Mouse (Mus musculus): ENCODE measurements at regions not wholly inside any gene's neighbourhood (a gene's known extent, or its start where the extent isn't known, plus 50 kb on each side); places are given as distances from the start of the nearest gene placed in this dataset.

GRCm38 (mm10) chr10:100206617-100207530, 128.6 kb upstream of the Gm4301 start:
- no peak for ATAC-seq (ENCODE audit: low FRiP score, low read depth)
- 53% methylated on average over 10 of the region's 10 CpGs for WGBS
- no peak for TF ChIP-seq POLR2A (IDR thresholded peaks at IDR 0.05; ENCODE audit: borderline replicate concordance, extremely low read depth, insufficient read depth, insufficient read length)

GRCm38 (mm10) chr10:100210684-100211083, 124.8 kb upstream of the Gm4301 start:
- no peak for TF ChIP-seq POLR2A (IDR thresholded peaks at IDR 0.05; ENCODE audit: borderline replicate concordance, extremely low read depth, insufficient read depth, insufficient read length)
- DNase-seq (ENCODE audit: low spot score) (no peak), ATAC-seq (ENCODE audit: low FRiP score, low read depth) (no peak)
- WGBS = 22% methylated on average over 7 of the region's 7 CpGs
- Histone ChIP-seq H3K9me3 (ENCODE audit: control insufficient read depth, low read length) (no peaks in the 10 kb centered on the region), H3K4me3 (replicated peaks; ENCODE audit: low read length) (no peak overlapping the region), H3K4me1 (ENCODE audit: control insufficient read depth, insufficient read depth, low read length) (no peaks in the 10 kb centered on the region), H3K27ac (replicated peaks; ENCODE audit: low read depth, low read length) (no peak overlapping the region), H3K36me3 (ENCODE audit: control insufficient read depth, insufficient read depth, low read length) (no peaks in the 10 kb centered on the region), H3K27me3 (ENCODE audit: control insufficient read depth, insufficient read depth, low read length) (no peaks in the 10 kb centered on the region), H3K9ac (ENCODE audit: low read depth, low read length, severe bottlenecking) (no peak overlapping the region), H3K4me2 (replicated peaks; ENCODE audit: low read depth, low read length, severe bottlenecking) (no peak overlapping the region)

More at GRCm38 (mm10) chr10:100206617-100207530, 128.6 kb upstream of the Gm4301 start:
- Histone ChIP-seq H3K9me3 (ENCODE audit: control insufficient read depth, low read length) (no peaks in the 10 kb centered on the region), H3K27ac (replicated peaks; ENCODE audit: low read depth, low read length) (no peak overlapping the region), H3K27me3 (ENCODE audit: control insufficient read depth, insufficient read depth, low read length) (no peaks in the 10 kb centered on the region), H3K4me2 (replicated peaks; ENCODE audit: low read depth, low read length, severe bottlenecking) (no peak overlapping the region), H3K4me1 (ENCODE audit: control insufficient read depth, insufficient read depth, low read length) (no peaks in the 10 kb centered on the region), H3K9ac (ENCODE audit: low read depth, low read length, severe bottlenecking) (no peak overlapping the region), H3K4me3 (replicated peaks; ENCODE audit: low read length) (no peak overlapping the region), H3K36me3 (ENCODE audit: control insufficient read depth, insufficient read depth, low read length) (no peaks in the 10 kb centered on the region)
- no peak for DNase-seq (ENCODE audit: low spot score)

GRCm38 (mm10) chr10:100224459-100225097, 110.9 kb upstream of the Gm4301 start:
- ATAC-seq (ENCODE audit: low FRiP score, low read depth) (0 out of 2 replicates have a peak, but pooled peaks have one; percentile 26), DNase-seq (ENCODE audit: low spot score) (peak; percentile 20)
- H3K27me3 ChIP-seq (ENCODE audit: control insufficient read depth, insufficient read depth, low read length) = no peaks in the 10 kb centered on the region
- H3K27ac ChIP-seq (replicated peaks; ENCODE audit: low read depth, low read length) = no peak overlapping the region
- no peak overlapping the region for H3K9ac ChIP-seq (ENCODE audit: low read depth, low read length, severe bottlenecking)
- no peaks in the 10 kb centered on the region for H3K36me3 ChIP-seq (ENCODE audit: control insufficient read depth, insufficient read depth, low read length)
- no peaks in the 10 kb centered on the region; the same call in 1 of the 2 replicates for H3K9me3 ChIP-seq (ENCODE audit: control insufficient read depth, low read length)
- WGBS = 39% methylated on average over 3 of the region's 3 CpGs
- no peak for TF ChIP-seq POLR2A (IDR thresholded peaks at IDR 0.05; ENCODE audit: borderline replicate concordance, extremely low read depth, insufficient read depth, insufficient read length)
- no peak overlapping the region for H3K4me2 ChIP-seq (replicated peaks; ENCODE audit: low read depth, low read length, severe bottlenecking)
- H3K4me3 ChIP-seq (replicated peaks; ENCODE audit: low read length) = no peak overlapping the region
- no peaks in the 10 kb centered on the region for H3K4me1 ChIP-seq (ENCODE audit: control insufficient read depth, insufficient read depth, low read length)

DNA sequence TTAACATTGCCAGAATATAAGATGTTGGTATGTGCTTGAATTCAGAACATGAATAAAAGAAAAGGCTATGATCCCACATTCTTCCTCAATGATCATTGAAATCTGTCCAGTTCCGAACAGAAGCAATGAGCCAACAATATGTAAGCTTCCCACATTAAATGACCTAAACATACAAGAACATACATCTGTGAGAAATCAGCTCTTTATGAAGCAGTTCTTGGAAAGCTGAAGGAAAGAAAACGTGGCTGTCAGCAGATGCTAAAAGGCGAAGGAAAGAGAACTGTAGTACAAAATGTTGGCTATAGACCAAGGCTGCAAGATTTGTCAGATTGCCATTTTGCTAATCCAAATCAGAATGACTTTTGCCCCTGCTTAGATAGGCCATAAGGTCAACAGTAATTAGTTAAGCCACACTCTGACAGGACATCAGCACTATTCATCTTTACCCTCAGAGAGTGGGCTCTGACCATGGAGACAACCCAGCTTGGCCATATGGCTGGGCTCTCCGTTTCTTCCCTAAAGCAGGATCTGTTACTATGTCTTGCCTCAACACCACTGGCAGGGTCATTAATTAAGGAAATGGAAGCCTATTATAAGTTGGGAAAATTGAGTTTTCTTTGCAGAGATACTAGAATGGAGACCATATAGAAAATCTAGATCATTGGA, 76.1 kb upstream of the Gm4301 start:
- Histone ChIP-seq H3K4me2 (replicated peaks; ENCODE audit: low read depth, low read length, severe bottlenecking) (no peak overlapping the region), H3K27ac (replicated peaks; ENCODE audit: low read depth, low read length) (no peak overlapping the region), H3K27me3 (ENCODE audit: control insufficient read depth, insufficient read depth, low read length) (no peaks in the 10 kb centered on the region), H3K9ac (ENCODE audit: low read depth, low read length, severe bottlenecking) (no peak overlapping the region), H3K4me1 (ENCODE audit: control insufficient read depth, insufficient read depth, low read length) (no peaks in the 10 kb centered on the region), H3K4me3 (replicated peaks; ENCODE audit: low read length) (no peak overlapping the region), H3K36me3 (ENCODE audit: control insufficient read depth, insufficient read depth, low read length) (no peaks in the 10 kb centered on the region), H3K9me3 (ENCODE audit: control insufficient read depth, low read length) (no peaks in the 10 kb centered on the region)
- WGBS = 53% methylated on average over 4 of the region's 4 CpGs
- peak; percentile 49 for DNase-seq (ENCODE audit: low spot score)
- no peak for ATAC-seq (ENCODE audit: low FRiP score, low read depth)
- no peak for TF ChIP-seq POLR2A (IDR thresholded peaks at IDR 0.05; ENCODE audit: borderline replicate concordance, extremely low read depth, insufficient read depth, insufficient read length)

DNA sequence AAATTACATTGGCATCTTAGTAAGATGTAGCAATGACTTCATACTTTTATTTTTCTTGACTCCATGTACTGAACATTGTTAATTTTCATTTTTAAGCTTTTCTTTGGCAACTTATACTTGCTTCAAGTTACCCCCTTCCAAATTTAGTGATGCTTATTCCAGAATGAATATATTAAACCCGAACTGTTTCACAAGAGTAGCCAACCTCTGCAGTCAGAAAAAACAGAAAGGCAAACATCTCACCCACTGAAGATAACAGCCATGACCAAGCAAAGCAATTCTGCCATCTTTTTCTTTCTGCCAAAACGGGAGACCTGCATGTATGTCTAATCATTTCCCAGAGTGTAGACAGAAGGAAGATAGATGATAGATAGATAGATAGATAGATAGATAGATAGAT, 72.0 kb upstream of the Gm4301 start:
- no peak for TF ChIP-seq POLR2A (IDR thresholded peaks at IDR 0.05; ENCODE audit: borderline replicate concordance, extremely low read depth, insufficient read depth, insufficient read length)
- no peak overlapping the region for H3K9ac ChIP-seq (ENCODE audit: low read depth, low read length, severe bottlenecking)
- no peak for DNase-seq (ENCODE audit: low spot score)
- no peak overlapping the region for H3K4me3 ChIP-seq (replicated peaks; ENCODE audit: low read length)
- no peaks in the 10 kb centered on the region for H3K36me3 ChIP-seq (ENCODE audit: control insufficient read depth, insufficient read depth, low read length)
- H3K4me2 ChIP-seq (replicated peaks; ENCODE audit: low read depth, low read length, severe bottlenecking) = no peak overlapping the region
- no peaks in the 10 kb centered on the region for H3K4me1 ChIP-seq (ENCODE audit: control insufficient read depth, insufficient read depth, low read length)
- no peaks in the 10 kb centered on the region for H3K27me3 ChIP-seq (ENCODE audit: control insufficient read depth, insufficient read depth, low read length)
- no peaks in the 10 kb centered on the region for H3K9me3 ChIP-seq (ENCODE audit: control insufficient read depth, low read length)
- no peak overlapping the region for H3K27ac ChIP-seq (replicated peaks; ENCODE audit: low read depth, low read length)
- ATAC-seq (ENCODE audit: low FRiP score, low read depth) = no peak
- 69% methylated on average over 2 of the region's 2 CpGs for WGBS

Data from limb, embryonic 14.5 days (tissue).